21 mouse cellular contexts compared by ENCODE assay signal in the genomic region with DNA sequence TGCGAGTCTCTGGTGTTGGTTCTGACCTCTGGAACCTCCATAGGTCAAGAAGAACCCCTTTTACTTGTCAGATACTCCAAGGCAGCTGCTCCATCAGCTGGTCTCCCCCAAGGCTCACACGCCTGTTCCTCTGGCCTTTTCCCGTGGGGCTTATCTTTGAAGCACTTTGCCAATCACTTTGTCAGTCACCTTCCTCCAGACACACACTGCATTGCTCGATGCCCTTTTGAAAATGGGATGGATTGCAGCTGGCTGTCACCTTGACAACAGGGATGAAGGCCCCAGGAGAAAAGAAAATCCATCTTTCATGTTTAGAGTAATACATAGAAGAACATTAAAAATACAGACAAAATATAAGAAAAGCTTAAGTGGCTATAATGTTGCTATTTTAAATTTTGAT.
"Had no signal": no experiment of that assay in that cellular context is flagged by ENCODE, and none has a peak within 500 bp of the region (broad histone marks: within the 10 kb centered on the region; RNA-seq: fewer than 3 reads in every experiment).

No protein-coding gene starts in this region.

- H3K27me3 ChIP-seq: limb, embryonic 13.5 days; liver, embryonic 12.5 days; liver, embryonic 15.5 days; lung, embryonic 15.5 days; midbrain, embryonic 12.5 days had no signal

- H3K4me3 ChIP-seq: layer of hippocampus, adult 2 months; limb, embryonic 10.5 days; limb, embryonic 13.5 days; liver, embryonic 12.5 days; liver, embryonic 15.5 days; lung, embryonic 15.5 days; megakaryocyte, embryonic 14.5 days; midbrain, embryonic 12.5 days had no signal

- H3K36me3 ChIP-seq: limb, embryonic 10.5 days; limb, embryonic 13.5 days; liver, embryonic 12.5 days; liver, embryonic 15.5 days; lung, embryonic 15.5 days; midbrain, embryonic 12.5 days had no signal

- DNase-seq: kidney, adult 2 months; kidney, postnatal 25 days; layer of hippocampus, adult 9-11 months; liver; lung, adult 18-20 months; lung, postnatal 10 days; lung, postnatal 36 days; right cerebral cortex, adult 18-20 months; right cerebral cortex, postnatal 25 days; thymus, adult 18-20 months; thymus, postnatal 36 days had no signal

- ATAC-seq: intestine, embryonic 16.5 days; liver, embryonic 12.5 days had no signal

- H3K4me1 ChIP-seq: limb, embryonic 13.5 days; liver, embryonic 12.5 days had no signal

- H3K27ac ChIP-seq: kidney, postnatal 0 days; limb, embryonic 10.5 days; limb, embryonic 13.5 days; liver, embryonic 12.5 days; liver, embryonic 15.5 days; lung, embryonic 15.5 days had no signal

- H3K9me3 ChIP-seq: limb, embryonic 10.5 days; limb, embryonic 13.5 days; liver, embryonic 12.5 days; liver, embryonic 15.5 days; lung, embryonic 15.5 days; midbrain, embryonic 12.5 days had no signal

- H3K4me2 ChIP-seq: limb, embryonic 13.5 days; liver, embryonic 12.5 days; lung, embryonic 15.5 days; midbrain, embryonic 12.5 days had no signal

- H3K9ac ChIP-seq: limb, embryonic 13.5 days; liver, embryonic 12.5 days; liver, embryonic 15.5 days; lung, embryonic 15.5 days; midbrain, embryonic 12.5 days had no signal
